Mouse (Mus musculus) cerebellum, adult 2 months (tissue): ENCODE measurements around the gene Pole4.

Source experiments
- CTCF ChIP-seq: fragments of 200-500 bp; IDR thresholded peaks from 2 replicates; pipeline ENCODE4 v1.5.1; 2011; ENCODE audit warnings: low read depth, mild to moderate bottlenecking, control low read depth, low read length, moderate library complexity, borderline replicate concordance; ENCODE audit not compliant: insufficient read depth
- POLR2A ChIP-seq: fragments of 200-500 bp; IDR thresholded peaks from 2 replicates; pipeline ENCODE4 v1.6.1; 2011; ENCODE audit warnings: low read length, control low read depth, borderline replicate concordance; ENCODE audit not compliant: insufficient read depth

DNA sequence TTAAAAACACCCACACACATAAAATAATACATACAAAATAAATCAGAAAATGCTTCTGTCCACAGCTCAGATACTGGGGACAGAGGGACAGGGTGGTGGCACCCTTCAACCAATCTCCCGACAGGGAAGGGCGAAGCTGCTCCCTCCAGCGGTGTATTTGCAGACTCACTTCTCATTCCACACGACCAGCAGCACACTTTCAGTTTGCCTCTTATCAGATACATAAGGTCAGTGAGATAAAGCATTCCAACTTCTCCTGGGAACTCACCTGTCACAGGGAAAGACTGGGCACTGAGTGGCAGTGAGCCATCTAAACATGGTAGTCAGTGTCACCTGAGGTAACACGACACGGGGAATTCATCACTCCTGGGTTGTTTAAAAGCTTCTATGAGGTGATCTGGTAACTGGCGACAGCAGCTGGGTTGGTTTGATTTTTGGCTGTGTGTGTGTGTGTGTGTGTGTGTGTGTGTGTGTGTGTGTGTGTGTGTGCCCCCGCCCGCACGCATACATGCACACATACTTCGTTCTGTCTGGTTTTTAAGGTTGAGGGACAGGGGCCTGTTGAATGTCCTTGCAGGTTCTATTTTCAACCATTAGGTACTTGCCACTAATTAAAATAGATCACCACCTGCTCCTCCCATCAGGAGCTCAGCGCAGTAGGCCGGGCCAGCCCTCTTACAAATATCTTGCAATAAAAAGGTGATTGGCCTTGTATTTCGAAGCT, 48.6 kb upstream of the Pole4 start:
- TF ChIP-seq POLR2A (no peak), CTCF (no peak)
